Mouse (Mus musculus) kidney, postnatal 0 days (tissue): ENCODE data around the gene Glcci1. TPM values are rescaled to one million over a fixed set of nuclear protein-coding genes. Genes with fewer than 3 reads are reported as not detected.
A peak's percentile ranks its signal among the peaks of the same experiment; 100 is the strongest.

Experiments
- ATAC-seq: fragments of 200-750 bp; cut with Nextera tagmentation; replicated peaks from 2 replicates; pipeline ENCODE4 v1.8.0; 2017; ENCODE audit warnings: low read depth, moderate number of reproducible peaks, moderate TSS enrichment, moderate library complexity; ENCODE audit not compliant: low FRiP score
- DNase-seq: peaks from one replicate; pipeline ENCODE4 v3.0.0-alpha.2; 2016; ENCODE audit warnings: low spot score
- H3K27ac ChIP-seq: fragments of 300-500 bp; sonication (generic); 2 replicates; pipeline ENCODE4 v1.5.1; 2014; ENCODE audit warnings: mild to moderate bottlenecking
- H3K27me3 ChIP-seq: fragments of 300-500 bp; sonication (generic); 2 replicates; pipeline ENCODE4 v1.6.1; 2014; ENCODE audit warnings: low read length, mixed read lengths; ENCODE audit not compliant: insufficient read depth
- H3K36me3 ChIP-seq: fragments of 300-500 bp; sonication (generic); 2 replicates; pipeline ENCODE4 v1.6.1; 2014; ENCODE audit warnings: low read length, mixed read lengths; ENCODE audit not compliant: insufficient read depth
- H3K4me1 ChIP-seq: fragments of 300-500 bp; sonication (generic); replicated peaks from 2 replicates; pipeline ENCODE4 v1.6.1; 2014; ENCODE audit warnings: antibody characterized with exemption, low read length, mixed read lengths; ENCODE audit not compliant: insufficient read depth
- H3K4me2 ChIP-seq: fragments of 300-500 bp; sonication (generic); 2 replicates; pipeline ENCODE4 v1.6.1; 2014; ENCODE audit warnings: mild to moderate bottlenecking, low read length, moderate library complexity, mixed read lengths
- H3K4me3 ChIP-seq: fragments of 300-500 bp; sonication (generic); replicated peaks from 2 replicates; pipeline ENCODE4 v1.5.1; 2014; ENCODE audit warnings: low read depth, low read length
- H3K9ac ChIP-seq: fragments of 300-500 bp; sonication (generic); 2 replicates; pipeline ENCODE4 v1.6.1; 2014; ENCODE audit warnings: low read depth, low read length
- H3K9me3 ChIP-seq: fragments of 300-500 bp; sonication (generic); replicated peaks from 2 replicates; pipeline ENCODE4 v1.6.1; 2016; ENCODE audit warnings: low read length, inconsistent platforms, mixed read lengths
- CTCF ChIP-seq: IDR thresholded peaks from 2 replicates; pipeline ENCODE4 v1.5.1; 2016; ENCODE audit warnings: antibody characterized with exemption, low read depth, mild to moderate bottlenecking, moderate library complexity
- WGBS: fragments of 180-500 bp; shearing (Covaris S2); extraction: QIAGEN DNeasy Blood & Tissue Kit; methylation state at CpG from one replicate; pipeline ENCODE4 v1.1.7; 2014; 5-methylcytosine and 5-hydroxymethylcytosine counted together
- polyA plus RNA-seq: library from polyadenylated mRNA; unstranded; fragments of >200 nt; fragmentation: Nextera tagmentation; extraction: Ambion mirVana; gene quantifications from 2 replicates; pipeline ENCODE4 v1.2.1, GENCODE M21; 2015

The Glcci1 gene
- polyA plus RNA-seq, 1 experiment from 2014 or later, result 13.8 TPM

DNA sequence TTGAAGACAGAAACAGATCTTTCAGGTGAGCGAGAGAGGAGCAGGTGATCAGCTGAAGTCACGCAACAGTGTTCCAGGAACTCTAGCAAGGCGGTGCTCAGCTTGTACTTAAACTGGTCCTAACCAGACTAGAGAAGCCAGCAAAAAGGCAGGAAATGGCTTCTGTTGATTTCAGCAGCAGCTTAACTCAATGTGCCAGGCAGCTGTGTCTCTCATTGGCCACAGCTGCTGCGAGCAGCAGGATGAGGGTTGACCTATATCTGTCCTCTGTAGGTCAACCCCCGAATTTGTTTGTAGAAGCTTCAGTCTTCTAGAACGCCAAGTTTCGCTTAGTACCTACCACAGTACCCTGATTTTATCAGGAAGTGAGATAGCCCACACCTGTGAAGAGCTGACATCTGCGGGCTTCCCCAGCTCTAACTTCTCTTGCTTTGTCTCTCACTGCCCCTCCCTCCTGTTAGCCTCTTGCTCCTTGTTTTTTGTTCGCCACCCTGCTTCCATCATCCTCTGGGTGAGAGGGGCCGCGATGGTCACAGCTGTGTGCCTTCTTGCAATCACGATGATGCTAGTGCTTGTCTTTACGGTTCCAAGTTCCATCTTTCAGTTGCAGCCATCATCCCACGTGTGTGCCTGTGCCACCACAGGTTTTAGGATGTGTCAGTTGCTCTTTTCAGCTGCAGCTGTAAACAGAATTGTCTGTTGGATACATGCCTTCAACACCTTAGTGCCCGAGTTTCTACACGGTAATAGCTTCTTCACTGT, 23.8 kb upstream of the Glcci1 start:
- no peaks in the 10 kb centered on the region for H3K36me3 ChIP-seq
- H3K27me3 ChIP-seq, result no peaks in the 10 kb centered on the region
- H3K9ac ChIP-seq, result no peak overlapping the region
- no peaks in the 10 kb centered on the region for H3K9me3 ChIP-seq
- 77% methylated on average over 16 of the region's 16 CpGs for WGBS
- H3K4me2 ChIP-seq, result no peak overlapping the region
- TF ChIP-seq CTCF, result no peak
- DNase-seq (peak; percentile 34), ATAC-seq (peak; percentile 17; the same call in 1 of the 2 replicates)
- H3K4me1 ChIP-seq, result no peaks in the 10 kb centered on the region
- peak overlapping the region; percentile 5; the same call in 1 of the 2 replicates for H3K27ac ChIP-seq
- no peak overlapping the region for H3K4me3 ChIP-seq

- Histone ChIP-seq H3K4me2 (no peak overlapping the region), H3K27me3 (no peaks in the 10 kb centered on the region), H3K36me3 (no peaks in the 10 kb centered on the region), H3K27ac (no peak overlapping the region), H3K9me3 (no peaks in the 10 kb centered on the region), H3K4me3 (no peak overlapping the region), H3K9ac (no peak overlapping the region), H3K4me1 (no peaks in the 10 kb centered on the region)
- 84% methylated on average over 17 of the region's 17 CpGs for WGBS
- ATAC-seq (no peak), DNase-seq (no peak)
- no peak for TF ChIP-seq CTCF
Measured at GRCm38 (mm10) chr6:8486391-8487043, 22.9 kb upstream of the Glcci1 start.

DNA sequence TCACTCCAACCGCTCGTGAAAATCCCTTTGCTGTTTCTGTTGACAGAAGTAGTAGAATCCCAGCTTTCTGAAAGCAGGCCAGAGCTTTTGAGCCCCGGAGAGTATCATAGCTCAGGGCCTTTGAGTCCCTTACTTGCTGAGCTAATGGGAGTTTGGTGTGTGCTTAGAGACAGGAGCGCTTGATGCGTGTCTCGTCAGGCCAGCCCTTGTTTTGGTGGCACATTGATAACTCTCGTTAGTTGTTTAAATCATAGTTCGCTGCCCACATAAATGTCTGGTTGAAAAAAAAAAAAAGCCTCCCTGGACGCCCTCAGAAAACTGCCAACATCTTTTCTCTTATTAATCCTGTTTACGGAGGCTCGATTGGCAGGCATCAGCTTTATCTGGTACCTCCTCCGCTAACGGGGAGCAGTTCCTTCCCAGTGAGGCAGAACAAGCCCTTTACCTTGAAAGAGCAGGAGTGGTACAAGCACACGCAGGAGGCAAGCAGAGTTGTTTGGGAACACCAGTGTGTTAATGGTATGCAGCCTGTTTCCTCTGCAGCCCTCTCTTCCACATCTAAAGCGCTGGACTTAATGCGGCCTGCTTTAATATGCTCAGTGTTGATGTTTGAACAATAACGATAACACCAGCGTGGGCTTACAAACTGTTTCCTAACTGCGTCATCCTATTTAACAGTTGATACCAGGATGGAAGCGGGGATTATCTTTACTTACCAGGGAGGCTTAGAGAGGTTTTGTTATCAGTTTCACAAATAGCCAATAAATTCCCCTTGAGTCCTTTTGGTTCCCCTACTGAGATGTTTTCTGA, 22.2 kb upstream of the Glcci1 start:
- H3K36me3 ChIP-seq, result no peaks in the 10 kb centered on the region
- DNase-seq (no peak), ATAC-seq (no peak)
- H3K4me3 ChIP-seq, result no peak overlapping the region
- H3K4me1 ChIP-seq, result no peaks in the 10 kb centered on the region
- no peak overlapping the region for H3K27ac ChIP-seq
- H3K9ac ChIP-seq, result no peak overlapping the region
- H3K4me2 ChIP-seq, result no peak overlapping the region
- TF ChIP-seq CTCF, result no peak
- H3K9me3 ChIP-seq, result no peaks in the 10 kb centered on the region
- no peaks in the 10 kb centered on the region for H3K27me3 ChIP-seq
- 63% methylated on average over 20 of the region's 20 CpGs for WGBS

DNA sequence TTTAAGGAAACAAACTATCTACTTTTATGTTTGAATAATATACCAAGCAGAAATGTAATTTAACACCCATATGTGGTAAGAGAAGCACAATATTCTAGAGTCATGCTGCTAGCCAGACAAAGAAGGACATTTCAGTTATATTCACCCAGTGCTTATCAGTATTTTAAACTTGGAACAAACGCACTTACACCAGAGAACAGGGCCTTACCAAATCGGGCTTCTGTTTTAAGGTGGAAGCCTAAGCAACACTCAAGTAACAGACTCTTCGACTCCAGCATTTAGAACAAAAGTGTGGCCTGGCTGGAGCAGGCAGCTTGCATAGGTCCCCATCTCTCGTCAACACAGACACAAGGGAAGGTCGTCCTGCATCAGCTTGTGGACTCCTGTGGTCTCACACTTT, 21.2 kb upstream of the Glcci1 start:
- WGBS, result 73% methylated on average over 5 of the region's 5 CpGs
- no peak for ATAC-seq

DNA sequence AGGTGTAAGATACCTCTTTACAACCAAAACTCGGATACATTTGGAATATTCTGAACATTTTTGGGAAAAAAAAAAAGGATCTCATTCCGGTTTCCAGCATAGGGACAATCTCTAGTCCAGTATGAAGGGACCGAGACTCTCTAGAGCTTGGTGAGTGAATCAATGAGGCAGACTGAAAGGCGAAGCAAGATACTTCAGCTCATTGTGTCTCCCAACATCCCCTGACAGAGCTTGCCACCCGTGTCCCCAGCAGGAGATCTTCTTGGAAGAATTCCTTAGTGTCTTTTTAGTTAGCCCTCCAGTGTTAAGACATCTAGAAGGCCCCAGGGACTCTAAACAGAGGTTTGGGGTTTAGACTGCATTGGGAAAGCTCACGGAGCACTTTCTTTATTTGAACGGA, 20.1 kb upstream of the Glcci1 start:
- no peaks in the 10 kb centered on the region for H3K36me3 ChIP-seq
- ATAC-seq (no peak), DNase-seq (no peak)
- H3K4me2 ChIP-seq, result no peak overlapping the region
- no peaks in the 10 kb centered on the region for H3K9me3 ChIP-seq
- H3K9ac ChIP-seq, result no peak overlapping the region
- H3K27ac ChIP-seq, result no peak overlapping the region
- no peaks in the 10 kb centered on the region for H3K27me3 ChIP-seq
- H3K4me1 ChIP-seq, result no peaks in the 10 kb centered on the region
- H3K4me3 ChIP-seq, result no peak overlapping the region
- no peak for TF ChIP-seq CTCF
- WGBS, result 82% methylated on average over 7 of the region's 7 CpGs

More for the DNA sequence above, 21.2 kb upstream of the Glcci1 start:
- no peak for DNase-seq
- no peaks in the 10 kb centered on the region for H3K4me1 ChIP-seq
- H3K27me3 ChIP-seq, result no peaks in the 10 kb centered on the region
- no peaks in the 10 kb centered on the region for H3K36me3 ChIP-seq
- no peak overlapping the region for H3K9ac ChIP-seq
- H3K4me2 ChIP-seq, result no peak overlapping the region
- no peak for TF ChIP-seq CTCF
- H3K9me3 ChIP-seq, result no peaks in the 10 kb centered on the region
- H3K4me3 ChIP-seq, result no peak overlapping the region
- H3K27ac ChIP-seq, result no peak overlapping the region

DNA sequence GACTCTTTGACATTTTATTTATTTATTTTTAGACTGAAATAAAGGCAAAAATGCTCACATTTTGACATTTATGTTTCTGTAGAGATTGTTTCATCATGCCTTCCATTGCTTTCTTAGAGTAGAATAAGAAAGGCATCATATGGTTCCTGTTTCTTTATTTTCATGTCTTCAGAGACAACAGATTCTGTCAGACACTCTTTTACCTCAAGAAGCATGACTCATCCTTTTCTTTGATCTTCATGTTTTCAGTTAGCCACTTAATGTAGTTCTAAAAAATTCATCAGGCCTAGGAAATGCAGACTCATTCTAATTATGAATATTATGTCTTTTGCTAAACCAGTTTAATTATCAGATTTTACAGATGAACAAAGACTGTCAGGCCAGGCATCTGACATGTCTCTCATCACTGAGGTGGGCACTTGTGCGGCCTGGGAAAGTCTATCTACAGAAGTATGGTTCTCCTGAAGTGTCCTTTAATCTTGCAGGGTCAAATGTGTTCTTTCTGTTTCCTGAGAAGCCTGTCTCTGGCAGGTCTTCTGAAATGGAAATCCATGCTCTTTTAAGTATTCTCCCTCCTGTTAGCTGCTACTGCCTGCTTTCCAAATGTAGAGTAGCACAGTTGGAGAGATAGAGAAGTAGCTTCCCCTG, 19.3 kb upstream of the Glcci1 start:
- ATAC-seq (no peak), DNase-seq (no peak)
- Histone ChIP-seq H3K4me3 (no peak overlapping the region), H3K4me1 (no peaks in the 10 kb centered on the region), H3K27me3 (no peaks in the 10 kb centered on the region), H3K9ac (no peak overlapping the region), H3K27ac (no peak overlapping the region), H3K4me2 (no peak overlapping the region), H3K9me3 (no peaks in the 10 kb centered on the region), H3K36me3 (no peaks in the 10 kb centered on the region)
- 83% methylated on average over 1 of the region's 1 CpGs for WGBS
- no peak for TF ChIP-seq CTCF
